31 mouse cellular contexts compared by ENCODE assay signal in the genomic region with DNA sequence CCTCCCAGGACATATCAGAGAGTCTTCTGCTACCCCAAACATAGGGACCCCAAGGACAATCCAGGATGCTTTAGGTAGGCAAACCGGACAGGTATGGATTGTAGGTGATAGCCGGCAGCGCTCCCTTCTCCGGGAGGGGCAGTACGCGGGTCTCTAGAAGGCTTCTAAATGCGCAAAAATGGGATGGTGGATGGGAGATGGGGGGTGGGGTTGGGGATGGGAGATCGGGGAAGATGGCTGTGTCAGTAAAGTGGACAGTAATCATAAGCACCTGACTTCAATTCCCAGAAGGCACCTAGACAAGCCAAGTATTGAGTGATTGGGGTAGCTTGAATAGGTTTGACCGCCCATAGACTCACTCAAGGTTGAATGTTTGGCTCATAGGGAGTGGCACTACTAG. TPM values are rescaled to one million over a fixed set of nuclear protein-coding genes. Genes with fewer than 3 reads are reported as not detected.
A peak's percentile ranks its signal among the peaks of the same experiment; 100 is the strongest.
DNase-seq lines count a peak whose midpoint lies in the region.
"Had no signal": no experiment of that assay in that cellular context is flagged by ENCODE, and none has a peak within 500 bp of the region (broad histone marks: within the 10 kb centered on the region; RNA-seq: fewer than 3 reads in every experiment).

No protein-coding gene starts in this region.

- H3K9me3 ChIP-seq in limb, embryonic 10.5 days (replicated peaks), result no peaks in the 10 kb centered on the region
- H3K9me3 ChIP-seq: forebrain, embryonic 10.5 days; forebrain, embryonic 13.5 days; hindbrain, embryonic 12.5 days had no signal

- 94% methylated on average over 9 of the region's 9 CpGs for WGBS in limb, embryonic 10.5 days

- peak; percentile 72 for DNase-seq in heart, adult 11 months
- no peak for DNase-seq in heart, postnatal 10 days
- DNase-seq in kidney, postnatal 10 days, result peak; percentile 2
- no peak for DNase-seq in kidney, adult 11 months
- peak; percentile 18 for DNase-seq in limb, embryonic 10.5 days (ENCODE audit: low spot score)
- no peak for DNase-seq in embryo, embryonic 10.5 days (ENCODE audit: low spot score)
- DNase-seq: adrenal gland, adult 8-10 months; adrenal gland, postnatal 25 days; cerebellum, adult 11-12 months; cerebellum, adult 8-10 months; cerebellum, postnatal 10 days; cerebellum, postnatal 36 days; gastrocnemius, postnatal 10 days; gastrocnemius, postnatal 36 days had no signal

- intact Hi-C loops in heart, postnatal 10 days (cut with DNase I), result loop anchor here (5.0 kb wide), 1 partner anchor 356 kb away; no protein-coding TSS in a partner anchor

- H3K4me3 ChIP-seq in limb, embryonic 10.5 days, result no peak overlapping the region
- H3K4me3 ChIP-seq: forebrain, embryonic 10.5 days; forebrain, embryonic 13.5 days; heart, embryonic 13.5 days; hindbrain, embryonic 12.5 days; hindbrain, embryonic 15.5 days had no signal

- H3K36me3 ChIP-seq in limb, embryonic 10.5 days, result no peaks in the 10 kb centered on the region
- H3K36me3 ChIP-seq: forebrain, embryonic 10.5 days; heart, embryonic 13.5 days; hindbrain, embryonic 12.5 days; hindbrain, embryonic 15.5 days had no signal

- H3K4me1 ChIP-seq in limb, embryonic 10.5 days, result no peaks in the 10 kb centered on the region
- H3K4me1 ChIP-seq: forebrain, embryonic 10.5 days; forebrain, embryonic 13.5 days; heart, embryonic 13.5 days; hindbrain, embryonic 12.5 days; hindbrain, embryonic 15.5 days had no signal

- no peak overlapping the region for H3K27ac ChIP-seq in limb, embryonic 10.5 days
- H3K27ac ChIP-seq: forebrain, embryonic 10.5 days; forebrain, embryonic 13.5 days; heart, embryonic 13.5 days; hindbrain, embryonic 12.5 days; hindbrain, embryonic 15.5 days had no signal

- no peaks in the 10 kb centered on the region for H3K27me3 ChIP-seq in limb, embryonic 10.5 days (ENCODE audit: low read depth, poor library complexity, severe bottlenecking)
- H3K27me3 ChIP-seq: forebrain, embryonic 13.5 days; heart, embryonic 13.5 days; hindbrain, embryonic 15.5 days had no signal

RNA-seq across cellular contexts. Expression of gene 1700021F07Rik, which starts 59.1 kb away (rescaled TPM):
- not detected for total RNA-seq in heart, postnatal 10 days (2021)
- polyA plus RNA-seq in limb, embryonic 10.5 days (2016; fragmentation: Nextera tagmentation; extraction: Ambion mirVana), result not detected in 2 replicates
- total RNA-seq: adrenal gland, adult 8-10 months; adrenal gland, postnatal 25 days; ES-E14; gastrocnemius, adult 18-20 months; gastrocnemius, postnatal 10 days; gastrocnemius, postnatal 36 days; granulocyte monocyte progenitor cell, adult 5-6 weeks; heart, postnatal 25 days; hematopoietic stem cell, adult 5-6 weeks had no signal
- polyA plus RNA-seq: activated CD4-positive, CD25-positive, alpha-beta regulatory T cell, adult 4 months; brain, embryonic 14.5 days; cortical plate, adult 2 months; embryonic facial prominence, embryonic 11.5 days; embryonic facial prominence, embryonic 14.5 days; forebrain, embryonic 10.5 days; forebrain, embryonic 13.5 days; forebrain, embryonic 16.5 days; heart, embryonic 13.5 days; heart, embryonic 16.5 days; hindbrain, embryonic 12.5 days; hindbrain, embryonic 15.5 days had no signal

Comparison
In these comparisons a context has a peak if more than half of its experiments do, and no peak if none do; other contexts are left out.
1. DNase-seq: peak in heart, adult 11 months (single experiment), kidney, postnatal 10 days (single experiment) and limb, embryonic 10.5 days (single experiment); none in heart, postnatal 10 days (0 of 2), kidney, adult 11 months (single experiment) and embryo, embryonic 10.5 days (single experiment).